Mouse (Mus musculus) limb, embryonic 12.5 days (tissue): Measurements from ENCODE around the gene Minar1. TPM values are rescaled to one million over a fixed set of nuclear protein-coding genes. Genes with fewer than 3 reads are reported as not detected.

Experiments
- ATAC-seq: fragments of 200-750 bp; cut with Nextera tagmentation; 2 replicates; pipeline ENCODE4 v1.8.0; 2017; ENCODE audit warnings: low read depth, moderate TSS enrichment; ENCODE audit not compliant: insufficient number of reproducible peaks, insufficient read depth, low FRiP score, low TSS enrichment
- H3K27ac ChIP-seq: fragments of 300-500 bp; sonication (generic); 2 replicates; pipeline ENCODE4 v1.5.1; 2016; ENCODE audit warnings: mild to moderate bottlenecking, moderate library complexity
- H3K27me3 ChIP-seq: fragments of 300-500 bp; sonication (generic); 2 replicates; pipeline ENCODE4 v1.6.1; 2016; ENCODE audit warnings: mild to moderate bottlenecking, moderate library complexity
- H3K36me3 ChIP-seq: fragments of 300-500 bp; sonication (generic); 2 replicates; pipeline ENCODE4 v1.6.1; 2016; ENCODE audit warnings: mild to moderate bottlenecking, moderate library complexity
- H3K4me1 ChIP-seq: fragments of 300-500 bp; sonication (generic); replicated peaks from 2 replicates; pipeline ENCODE4 v1.6.1; 2016
- H3K4me2 ChIP-seq: fragments of 300-500 bp; sonication (generic); 2 replicates; pipeline ENCODE4 v1.6.1; 2016; ENCODE audit warnings: mild to moderate bottlenecking, moderate library complexity
- H3K4me3 ChIP-seq: fragments of 300-500 bp; sonication (generic); replicated peaks from 2 replicates; pipeline ENCODE4 v1.5.1; 2016; ENCODE audit warnings: mild to moderate bottlenecking
- H3K9ac ChIP-seq: fragments of 300-500 bp; sonication (generic); replicated peaks from 2 replicates; pipeline ENCODE4 v1.6.1; 2016; ENCODE audit warnings: mild to moderate bottlenecking, moderate library complexity
- H3K9me3 ChIP-seq: fragments of 300-500 bp; sonication (generic); 2 replicates; pipeline ENCODE4 v1.6.1; 2016; ENCODE audit warnings: mild to moderate bottlenecking, moderate library complexity
- WGBS: fragments of 180-500 bp; shearing (Covaris S2); methylation state at CpG from one replicate; pipeline ENCODE4 v1.1.7; 2016; 5-methylcytosine and 5-hydroxymethylcytosine counted together
- polyA plus RNA-seq: library from polyadenylated mRNA; unstranded; fragments of >200 nt; fragmentation: Nextera tagmentation; extraction: Ambion mirVana; gene quantifications from 2 replicates; pipeline ENCODE4 v1.2.1, GENCODE M21; 2016

The Minar1 gene
- polyA plus RNA-seq, 1 experiment from 2014 or later = 0.39 TPM

DNA sequence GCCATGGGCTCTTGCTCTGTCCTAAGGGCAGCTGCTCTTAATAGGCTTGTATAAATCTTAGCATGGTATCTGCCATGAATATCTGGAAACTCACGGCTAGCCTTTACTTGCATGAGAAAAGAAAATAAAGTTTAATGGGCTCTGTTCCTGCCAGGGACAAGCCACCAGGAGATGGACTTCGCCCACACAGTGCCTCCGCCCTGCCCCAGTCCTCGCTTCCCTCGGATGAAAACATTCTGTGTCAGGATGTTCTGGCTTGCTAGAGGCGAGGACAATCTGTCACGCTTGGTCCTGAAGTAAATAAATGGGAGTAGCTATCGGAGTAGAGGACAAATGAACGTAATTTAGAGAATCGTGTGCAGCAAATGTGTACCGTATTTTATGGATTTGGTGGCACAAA, 16.7 kb downstream of the Minar1 start:
- Histone ChIP-seq H3K27ac (no peak overlapping the region), H3K9ac (no peak overlapping the region), H3K27me3 (no peaks in the 10 kb centered on the region), H3K4me2 (no peak overlapping the region), H3K4me1 (peaks cover 9% of the 10 kb centered on the region; the same call in 1 of the 2 replicates), H3K36me3 (no peaks in the 10 kb centered on the region), H3K9me3 (no peaks in the 10 kb centered on the region), H3K4me3 (no peak overlapping the region)
- no peak for ATAC-seq
- 50% methylated on average over 11 of the region's 11 CpGs for WGBS

DNA sequence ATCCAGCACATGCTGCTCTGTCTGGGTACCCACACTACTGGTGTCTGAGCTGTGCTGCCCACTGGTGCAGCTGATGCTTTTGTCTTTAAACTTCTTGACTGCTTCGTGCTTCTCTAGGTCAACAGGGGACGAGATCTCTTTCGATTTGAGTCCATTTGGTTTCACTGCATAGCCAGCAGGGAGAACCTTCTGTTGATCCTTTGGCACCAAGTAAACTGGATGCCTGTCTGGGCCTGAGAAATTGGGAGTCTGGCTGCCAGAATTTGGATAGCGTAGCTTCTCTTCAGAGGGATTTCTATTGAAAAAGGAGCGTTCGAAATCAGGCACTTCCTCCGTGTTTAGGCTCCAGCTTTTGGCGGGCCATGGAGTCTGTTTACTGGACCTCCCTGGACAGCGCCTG, 21.0 kb downstream of the Minar1 start:
- H3K4me2 ChIP-seq = no peak overlapping the region
- H3K9me3 ChIP-seq = no peaks in the 10 kb centered on the region
- H3K27me3 ChIP-seq = no peaks in the 10 kb centered on the region
- no peak overlapping the region for H3K4me3 ChIP-seq
- H3K4me1 ChIP-seq = peaks cover 3% of the 10 kb centered on the region; the same call in 1 of the 2 replicates
- WGBS = 89% methylated on average over 9 of the region's 9 CpGs
- no peak for ATAC-seq
- H3K9ac ChIP-seq = no peak overlapping the region
- H3K27ac ChIP-seq = no peak overlapping the region
- no peaks in the 10 kb centered on the region for H3K36me3 ChIP-seq

DNA sequence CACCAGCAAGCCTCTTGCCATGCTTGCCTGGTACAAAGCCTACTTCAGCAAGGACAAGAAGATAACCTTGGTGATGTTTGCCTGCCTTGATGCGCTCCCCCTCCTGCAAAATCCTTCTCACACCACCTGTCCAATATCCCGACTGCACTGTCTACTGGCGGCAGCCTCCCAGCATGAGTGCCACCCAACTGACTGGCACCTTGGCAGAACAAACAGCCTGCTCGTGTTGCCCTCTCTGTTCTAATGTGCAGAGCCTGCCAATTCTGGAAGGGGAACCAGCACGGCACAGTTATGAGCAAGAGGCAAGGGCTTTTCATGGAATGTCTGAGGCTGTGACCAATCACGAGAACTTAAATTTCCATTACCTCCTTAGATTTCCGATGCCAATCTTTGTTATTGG, 22.2 kb downstream of the Minar1 start:
- Histone ChIP-seq H3K4me2 (no peak overlapping the region), H3K9me3 (no peaks in the 10 kb centered on the region), H3K9ac (no peak overlapping the region), H3K4me1 (no peaks in the 10 kb centered on the region), H3K36me3 (no peaks in the 10 kb centered on the region), H3K27me3 (no peaks in the 10 kb centered on the region), H3K27ac (no peak overlapping the region), H3K4me3 (no peak overlapping the region)
- 89% methylated on average over 7 of the region's 7 CpGs for WGBS
- no peak for ATAC-seq

DNA sequence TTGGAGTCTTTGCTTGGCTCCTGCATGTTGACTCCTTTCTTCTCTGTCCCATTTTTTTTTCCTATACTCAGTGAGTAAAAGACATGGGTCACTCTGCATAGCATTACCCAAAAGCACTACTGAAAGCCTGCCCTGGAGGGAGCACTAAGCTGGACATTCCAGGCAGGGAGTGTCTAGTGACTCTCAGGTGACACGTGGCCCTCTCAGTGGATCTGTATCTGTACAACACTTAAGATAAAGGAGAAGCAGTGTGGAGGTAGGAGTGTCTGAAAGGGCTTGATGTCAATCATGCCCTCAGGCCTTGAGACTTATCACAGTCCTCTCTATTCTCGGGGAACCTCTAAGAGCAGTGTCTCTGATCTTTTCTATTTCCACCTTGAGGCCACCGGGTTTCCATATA, 25.9 kb downstream of the Minar1 start:
- H3K4me1 ChIP-seq = no peaks in the 10 kb centered on the region
- no peaks in the 10 kb centered on the region for H3K9me3 ChIP-seq
- no peaks in the 10 kb centered on the region for H3K27me3 ChIP-seq
- no peak overlapping the region for H3K9ac ChIP-seq
- no peak overlapping the region for H3K4me2 ChIP-seq
- H3K4me3 ChIP-seq = no peak overlapping the region
- WGBS = 70% methylated on average over 3 of the region's 3 CpGs
- H3K36me3 ChIP-seq = no peaks in the 10 kb centered on the region
- no peak overlapping the region for H3K27ac ChIP-seq
- no peak for ATAC-seq

DNA sequence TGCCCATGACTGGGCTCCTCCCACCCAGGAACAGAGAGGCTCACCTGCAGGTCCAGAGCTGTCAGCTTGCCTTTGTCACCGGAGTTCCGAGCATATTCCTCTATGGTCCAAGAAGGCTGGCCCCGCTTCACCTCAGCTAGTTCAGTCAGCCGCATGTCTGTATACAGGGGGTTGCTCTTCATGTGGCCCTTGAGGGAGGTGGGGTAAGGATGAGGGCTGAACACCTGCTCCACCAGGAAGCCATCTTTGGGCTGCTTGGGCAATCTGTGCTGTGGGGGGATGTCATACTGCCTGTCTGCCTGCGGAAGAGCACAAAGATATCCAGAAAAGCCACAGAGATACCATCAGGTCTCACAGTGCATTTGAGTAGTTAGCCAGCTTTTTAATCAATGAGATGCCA, 26.5 kb downstream of the Minar1 start:
- 81% methylated on average over 5 of the region's 5 CpGs for WGBS
- H3K9me3 ChIP-seq = no peaks in the 10 kb centered on the region
- no peak overlapping the region for H3K4me2 ChIP-seq
- no peaks in the 10 kb centered on the region for H3K4me1 ChIP-seq
- H3K9ac ChIP-seq = no peak overlapping the region
- H3K27me3 ChIP-seq = no peaks in the 10 kb centered on the region
- no peak for ATAC-seq
- H3K36me3 ChIP-seq = no peaks in the 10 kb centered on the region
- H3K27ac ChIP-seq = no peak overlapping the region
- H3K4me3 ChIP-seq = no peak overlapping the region

DNA sequence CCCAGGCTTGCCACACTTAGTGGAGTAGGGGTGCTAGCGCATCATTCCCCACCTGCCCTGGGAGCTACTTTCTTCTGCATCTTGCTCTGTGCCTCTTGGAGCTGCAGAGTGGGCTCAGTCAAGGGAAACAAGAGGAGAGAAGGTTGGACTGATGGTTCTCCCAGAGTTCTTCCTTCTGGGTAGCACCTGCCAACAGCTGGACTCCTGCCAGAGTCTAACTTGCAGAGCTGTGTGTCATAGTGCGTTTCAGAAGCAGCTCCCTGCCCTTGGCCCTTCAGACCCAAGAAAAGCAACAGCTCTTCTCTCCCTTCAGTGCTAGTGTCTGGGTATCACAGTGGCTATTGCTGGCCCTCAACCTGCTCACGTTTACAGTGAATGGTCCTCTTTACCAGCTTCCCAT, 30.5 kb downstream of the Minar1 start:
- H3K27ac ChIP-seq = no peak overlapping the region
- H3K27me3 ChIP-seq = no peaks in the 10 kb centered on the region
- H3K4me2 ChIP-seq = no peak overlapping the region
- no peak overlapping the region for H3K4me3 ChIP-seq
- no peak for ATAC-seq
- H3K9me3 ChIP-seq = no peaks in the 10 kb centered on the region
- no peaks in the 10 kb centered on the region for H3K4me1 ChIP-seq
- no peaks in the 10 kb centered on the region for H3K36me3 ChIP-seq
- 81% methylated on average over 3 of the region's 3 CpGs for WGBS
- H3K9ac ChIP-seq = no peak overlapping the region

DNA sequence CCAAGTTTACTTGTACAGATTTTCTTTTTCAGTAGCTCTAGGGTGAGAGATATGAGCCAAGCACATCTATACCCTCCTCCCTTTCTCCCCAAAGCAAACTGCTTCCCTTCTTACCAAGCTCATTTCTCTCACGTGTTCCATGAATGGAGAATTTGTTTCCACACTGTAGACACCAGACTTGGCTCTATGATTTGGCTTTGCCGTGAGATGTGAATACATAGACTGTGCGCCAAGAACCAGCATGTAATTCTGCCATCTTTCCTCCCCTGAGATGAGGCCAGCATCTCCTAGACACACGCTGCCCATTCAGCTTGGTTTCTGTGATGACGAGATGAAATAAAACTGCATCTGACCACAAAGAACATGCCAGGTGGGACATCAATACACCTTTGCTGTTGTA, 44.5 kb downstream of the Minar1 start:
- no peaks in the 10 kb centered on the region for H3K27me3 ChIP-seq
- no peaks in the 10 kb centered on the region for H3K9me3 ChIP-seq
- no peak overlapping the region for H3K4me2 ChIP-seq
- no peaks in the 10 kb centered on the region for H3K36me3 ChIP-seq
- WGBS = 88% methylated on average over 5 of the region's 5 CpGs
- H3K9ac ChIP-seq = no peak overlapping the region
- H3K4me3 ChIP-seq = no peak overlapping the region
- no peak for ATAC-seq
- H3K4me1 ChIP-seq = no peaks in the 10 kb centered on the region
- H3K27ac ChIP-seq = no peak overlapping the region

DNA sequence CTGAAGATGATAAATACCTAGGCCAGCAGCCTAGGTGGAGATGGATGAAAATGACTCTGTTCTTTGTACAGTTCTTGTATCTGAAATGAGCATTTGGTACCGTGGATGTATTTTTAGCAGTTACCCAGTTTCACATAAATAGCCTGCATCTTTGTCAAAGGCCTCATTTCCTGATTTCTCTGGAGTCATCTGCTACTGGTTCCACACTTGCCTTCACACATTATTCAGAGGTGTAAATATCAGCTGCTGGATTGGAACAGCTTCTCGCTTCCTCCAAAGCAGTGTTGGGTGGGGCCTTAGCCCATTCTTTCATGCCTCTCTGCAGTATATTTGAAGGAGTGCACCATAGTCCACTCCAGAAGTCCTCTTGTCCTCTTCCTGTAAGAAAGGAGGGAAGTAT, 70.3 kb downstream of the Minar1 start:
- WGBS = 83% methylated on average over 2 of the region's 2 CpGs
- no peaks in the 10 kb centered on the region for H3K36me3 ChIP-seq
- no peaks in the 10 kb centered on the region for H3K27me3 ChIP-seq
- H3K9me3 ChIP-seq = no peaks in the 10 kb centered on the region
- no peak overlapping the region for H3K4me2 ChIP-seq
- H3K4me3 ChIP-seq = no peak overlapping the region
- ATAC-seq = no peak
- no peaks in the 10 kb centered on the region for H3K4me1 ChIP-seq
- H3K9ac ChIP-seq = no peak overlapping the region
- H3K27ac ChIP-seq = no peak overlapping the region

Other genes starting within 250 kb of the Minar1 start
- 59.9 and 65.9 TPM in 2 replicates for gene Tmed3, start 81.9 kb upstream of the Minar1 start, polyA plus RNA-seq
- gene Ankrd34c, start 115.3 kb upstream of the Minar1 start, polyA plus RNA-seq = not detected in 2 replicates